Mouse (Mus musculus): ENCODE measurements around the gene Sh3rf1. TPM values are rescaled to one million over a fixed set of nuclear protein-coding genes. Genes with fewer than 3 reads are reported as not detected.

The Sh3rf1 gene
- polyA plus RNA-seq, 1 experiment from 2014 or later, result 24.0 TPM

DNA sequence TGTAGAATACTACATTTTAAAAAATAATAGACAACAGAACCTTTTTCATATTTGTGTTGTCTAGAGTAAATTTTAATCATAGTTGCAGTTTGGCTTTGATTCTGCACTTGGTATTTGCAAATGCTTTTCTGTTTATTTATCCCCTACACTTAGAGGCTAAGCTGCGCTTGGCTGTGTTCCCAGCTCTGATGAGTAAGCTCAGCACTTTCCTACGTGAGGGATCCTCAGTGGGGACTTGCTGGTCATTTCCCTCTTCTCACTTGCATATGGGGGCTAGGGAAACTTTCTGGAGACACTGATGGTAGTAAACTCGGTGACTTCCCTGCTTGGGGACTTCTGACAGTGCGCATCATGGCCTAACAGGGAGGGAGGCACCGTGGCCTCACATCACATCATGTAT, 41.7 kb downstream of the Sh3rf1 start:
- no peaks in the 10 kb centered on the region for H3K27me3 ChIP-seq (ENCODE audit: control insufficient read depth, insufficient read depth, low read length)
- H3K36me3 ChIP-seq (ENCODE audit: control insufficient read depth, insufficient read depth, low read length), result no peaks in the 10 kb centered on the region
- H3K9ac ChIP-seq (replicated peaks; ENCODE audit: low read depth, low read length), result no peak overlapping the region
- H3K9me3 ChIP-seq (ENCODE audit: control insufficient read depth, low read length), result no peaks in the 10 kb centered on the region
- H3K4me2 ChIP-seq (ENCODE audit: low read depth, low read length), result no peak overlapping the region
- 71% methylated on average over 5 of the region's 5 CpGs for WGBS
- ATAC-seq (ENCODE audit: low read depth), result no peak
- peaks cover 3% of the 10 kb centered on the region; the same call in 1 of the 2 replicates for H3K4me1 ChIP-seq (ENCODE audit: control insufficient read depth, insufficient read depth, low read length)
- H3K27ac ChIP-seq (ENCODE audit: low read depth, low read length), result no peak overlapping the region
- no peak overlapping the region for H3K4me3 ChIP-seq (ENCODE audit: low read depth, low read length)

DNA sequence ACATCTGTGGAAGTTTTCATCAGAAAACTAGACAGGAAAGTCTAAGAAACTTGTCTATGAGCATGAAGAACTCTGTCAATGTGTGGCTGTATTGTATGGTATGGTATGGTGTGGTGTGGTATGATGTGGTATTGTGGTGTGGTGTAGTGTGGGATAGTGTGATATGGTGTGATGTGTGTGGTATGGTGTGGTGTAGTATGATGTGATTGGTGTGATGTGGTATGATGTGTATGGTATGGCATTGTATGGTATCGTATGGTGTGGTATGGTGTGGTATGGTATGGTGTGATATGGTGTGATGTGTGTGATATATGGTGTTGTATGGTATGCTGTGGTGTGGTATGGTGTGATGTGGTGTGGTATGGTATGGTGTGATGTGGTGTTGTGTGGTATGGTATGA, 43.4 kb downstream of the Sh3rf1 start:
- Histone ChIP-seq H3K4me1 (ENCODE audit: control insufficient read depth, insufficient read depth, low read length) (peaks cover 3% of the 10 kb centered on the region; the same call in 1 of the 2 replicates), H3K4me2 (ENCODE audit: low read depth, low read length) (no peak overlapping the region), H3K36me3 (ENCODE audit: control insufficient read depth, insufficient read depth, low read length) (no peaks in the 10 kb centered on the region), H3K9me3 (ENCODE audit: control insufficient read depth, low read length) (no peaks in the 10 kb centered on the region), H3K27me3 (ENCODE audit: control insufficient read depth, insufficient read depth, low read length) (no peaks in the 10 kb centered on the region), H3K9ac (replicated peaks; ENCODE audit: low read depth, low read length) (no peak overlapping the region), H3K27ac (ENCODE audit: low read depth, low read length) (no peak overlapping the region), H3K4me3 (ENCODE audit: low read depth, low read length) (no peak overlapping the region)
- WGBS, result 96% methylated on average over 1 of the region's 1 CpGs
- ATAC-seq (ENCODE audit: low read depth), result no peak; the same call in 1 of the 2 replicates

DNA sequence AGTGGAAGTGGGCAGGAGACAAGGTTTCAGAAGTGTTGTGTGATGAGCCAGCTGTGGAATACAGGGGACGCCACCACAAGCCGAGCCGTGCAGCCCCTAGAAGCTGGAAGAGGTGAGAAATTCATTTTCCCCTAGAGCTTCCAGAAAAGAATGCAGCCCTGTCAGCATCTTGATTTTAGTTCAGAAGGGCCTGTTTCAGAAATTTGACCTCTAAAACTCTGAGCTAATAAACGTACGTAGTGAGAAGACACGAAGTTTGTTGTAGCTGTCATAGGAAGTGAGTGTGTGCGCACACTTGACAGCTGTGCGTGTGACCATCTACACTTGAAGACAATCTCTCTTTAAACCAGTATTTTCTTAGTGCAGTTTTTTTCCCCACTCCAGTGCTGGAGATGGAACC, 44.0 kb downstream of the Sh3rf1 start:
- no peak overlapping the region for H3K4me3 ChIP-seq (ENCODE audit: low read depth, low read length)
- peaks cover 3% of the 10 kb centered on the region; the same call in 1 of the 2 replicates for H3K4me1 ChIP-seq (ENCODE audit: control insufficient read depth, insufficient read depth, low read length)
- no peaks in the 10 kb centered on the region for H3K9me3 ChIP-seq (ENCODE audit: control insufficient read depth, low read length)
- ATAC-seq (ENCODE audit: low read depth), result no peak
- H3K4me2 ChIP-seq (ENCODE audit: low read depth, low read length), result no peak overlapping the region
- no peak overlapping the region for H3K27ac ChIP-seq (ENCODE audit: low read depth, low read length)
- no peaks in the 10 kb centered on the region for H3K27me3 ChIP-seq (ENCODE audit: control insufficient read depth, insufficient read depth, low read length)
- no peak overlapping the region for H3K9ac ChIP-seq (replicated peaks; ENCODE audit: low read depth, low read length)
- no peaks in the 10 kb centered on the region for H3K36me3 ChIP-seq (ENCODE audit: control insufficient read depth, insufficient read depth, low read length)
- 85% methylated on average over 8 of the region's 8 CpGs for WGBS

DNA sequence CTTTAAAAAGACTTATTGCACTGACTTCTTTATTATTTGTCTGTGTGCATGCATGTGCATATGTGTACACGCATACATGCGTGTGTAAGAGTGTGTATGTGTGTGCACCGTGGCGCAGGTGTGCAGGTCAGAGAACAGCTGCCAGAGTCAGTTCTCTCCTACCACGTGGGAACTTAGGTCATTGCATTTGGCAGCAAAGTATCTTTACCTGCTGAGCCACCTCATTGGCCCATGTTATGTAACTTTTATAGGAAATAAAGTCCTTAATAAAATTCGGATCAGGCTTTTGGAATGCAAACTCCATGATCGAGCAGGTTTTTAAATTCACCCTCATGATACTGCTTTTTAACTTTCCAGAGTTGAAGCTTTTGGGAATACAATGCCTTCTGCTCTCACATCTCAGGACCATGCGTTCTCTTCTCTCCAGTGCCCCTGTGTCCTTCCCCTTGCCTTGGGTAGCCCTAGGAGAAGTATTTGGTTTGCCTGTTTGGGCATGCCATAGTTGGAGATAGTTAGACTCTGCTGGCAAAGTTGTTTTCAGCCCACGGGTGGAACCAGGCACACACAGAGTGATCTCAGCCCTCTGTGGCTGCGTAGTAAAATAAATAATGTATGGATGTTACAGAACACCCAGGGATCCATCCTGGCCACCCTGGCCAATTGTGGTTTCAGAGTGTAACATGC, 44.7 kb downstream of the Sh3rf1 start:
- Histone ChIP-seq H3K4me1 (ENCODE audit: control insufficient read depth, insufficient read depth, low read length) (peaks cover 3% of the 10 kb centered on the region; the same call in 1 of the 2 replicates), H3K4me3 (ENCODE audit: low read depth, low read length) (no peak overlapping the region), H3K36me3 (ENCODE audit: control insufficient read depth, insufficient read depth, low read length) (no peaks in the 10 kb centered on the region), H3K27ac (ENCODE audit: low read depth, low read length) (no peak overlapping the region), H3K4me2 (ENCODE audit: low read depth, low read length) (no peak overlapping the region), H3K9ac (replicated peaks; ENCODE audit: low read depth, low read length) (no peak overlapping the region), H3K9me3 (ENCODE audit: control insufficient read depth, low read length) (no peaks in the 10 kb centered on the region), H3K27me3 (ENCODE audit: control insufficient read depth, insufficient read depth, low read length) (no peaks in the 10 kb centered on the region)
- ATAC-seq (ENCODE audit: low read depth), result no peak
- WGBS, result 91% methylated on average over 10 of the region's 10 CpGs

DNA sequence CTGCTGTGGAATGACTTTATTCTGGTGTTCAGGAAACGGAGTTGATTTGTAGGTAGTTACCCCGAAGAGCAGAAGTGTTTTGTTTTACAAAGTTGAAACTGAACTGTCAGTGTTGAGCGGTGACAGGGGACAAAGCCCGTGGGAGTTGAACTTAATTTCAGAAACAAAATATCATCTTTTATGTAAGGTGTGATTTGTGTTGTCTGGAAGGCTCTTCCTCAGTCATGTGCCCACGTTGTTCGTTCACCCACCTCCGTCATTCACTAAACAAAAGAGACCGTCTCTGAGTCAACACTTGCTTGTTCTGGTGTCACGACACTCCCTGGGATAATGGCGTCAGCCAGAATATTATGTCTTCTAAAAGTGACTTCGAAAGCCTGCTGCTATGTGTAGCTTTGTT, 46.3 kb downstream of the Sh3rf1 start:
- no peaks in the 10 kb centered on the region for H3K36me3 ChIP-seq (ENCODE audit: control insufficient read depth, insufficient read depth, low read length)
- H3K27ac ChIP-seq (ENCODE audit: low read depth, low read length), result no peak overlapping the region
- no peak overlapping the region for H3K4me3 ChIP-seq (ENCODE audit: low read depth, low read length)
- no peaks in the 10 kb centered on the region for H3K27me3 ChIP-seq (ENCODE audit: control insufficient read depth, insufficient read depth, low read length)
- H3K9ac ChIP-seq (replicated peaks; ENCODE audit: low read depth, low read length), result no peak overlapping the region
- H3K4me2 ChIP-seq (ENCODE audit: low read depth, low read length), result no peak overlapping the region
- peaks cover 14% of the 10 kb centered on the region for H3K4me1 ChIP-seq (ENCODE audit: control insufficient read depth, insufficient read depth, low read length)
- 57% methylated on average over 11 of the region's 11 CpGs for WGBS
- H3K9me3 ChIP-seq (ENCODE audit: control insufficient read depth, low read length), result no peaks in the 10 kb centered on the region
- no peak for ATAC-seq (ENCODE audit: low read depth)

DNA sequence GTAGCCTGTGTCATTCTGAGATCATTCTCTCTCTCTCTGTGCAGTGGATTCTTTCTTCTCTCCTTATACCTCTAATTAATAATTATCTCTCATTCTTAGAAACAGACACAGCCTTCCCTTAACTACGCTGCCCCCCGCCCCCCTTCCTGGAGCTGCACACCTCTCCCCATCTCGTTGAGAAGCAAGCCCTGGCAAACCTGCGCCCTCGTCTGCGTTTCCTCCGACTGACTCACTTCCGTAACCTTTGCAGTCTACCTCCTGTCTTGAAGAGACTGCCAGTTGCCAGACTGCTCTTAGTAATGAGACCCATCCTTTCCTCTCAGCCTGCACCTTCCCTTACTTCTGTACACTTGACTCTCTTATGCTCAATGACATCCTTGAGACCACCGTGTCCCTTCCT, 46.9 kb downstream of the Sh3rf1 start:
- no peak for ATAC-seq (ENCODE audit: low read depth)
- Histone ChIP-seq H3K4me1 (ENCODE audit: control insufficient read depth, insufficient read depth, low read length) (peaks cover 14% of the 10 kb centered on the region), H3K27ac (ENCODE audit: low read depth, low read length) (no peak overlapping the region), H3K9me3 (ENCODE audit: control insufficient read depth, low read length) (no peaks in the 10 kb centered on the region), H3K4me3 (ENCODE audit: low read depth, low read length) (no peak overlapping the region), H3K36me3 (ENCODE audit: control insufficient read depth, insufficient read depth, low read length) (no peaks in the 10 kb centered on the region), H3K9ac (replicated peaks; ENCODE audit: low read depth, low read length) (no peak overlapping the region), H3K4me2 (ENCODE audit: low read depth, low read length) (no peak overlapping the region), H3K27me3 (ENCODE audit: control insufficient read depth, insufficient read depth, low read length) (no peaks in the 10 kb centered on the region)
- WGBS, result 81% methylated on average over 9 of the region's 9 CpGs

DNA sequence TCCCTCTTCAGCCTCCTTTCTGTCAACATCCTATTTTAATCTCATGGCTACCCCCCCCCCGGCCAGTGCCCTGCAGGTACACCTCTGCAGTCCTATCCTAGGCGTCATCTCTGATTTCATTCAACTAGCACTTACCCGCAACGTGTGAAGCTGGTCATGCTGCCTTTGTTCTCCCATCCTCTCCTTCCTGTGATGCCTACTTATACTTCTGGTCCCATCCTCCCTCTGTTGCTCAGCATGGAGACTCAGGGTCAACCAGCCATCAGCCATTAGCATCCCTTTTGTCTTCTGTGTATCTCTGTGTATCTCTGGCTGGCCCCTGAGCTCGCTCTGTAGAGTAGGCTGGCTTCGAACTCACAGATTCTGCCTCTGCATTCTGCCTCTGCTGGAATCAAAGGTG, 47.3 kb downstream of the Sh3rf1 start:
- no peaks in the 10 kb centered on the region for H3K36me3 ChIP-seq (ENCODE audit: control insufficient read depth, insufficient read depth, low read length)
- WGBS, result 79% methylated on average over 2 of the region's 6 CpGs
- peaks cover 14% of the 10 kb centered on the region for H3K4me1 ChIP-seq (ENCODE audit: control insufficient read depth, insufficient read depth, low read length)
- no peak overlapping the region for H3K4me2 ChIP-seq (ENCODE audit: low read depth, low read length)
- no peak overlapping the region for H3K27ac ChIP-seq (ENCODE audit: low read depth, low read length)
- H3K9me3 ChIP-seq (ENCODE audit: control insufficient read depth, low read length), result no peaks in the 10 kb centered on the region
- no peaks in the 10 kb centered on the region for H3K27me3 ChIP-seq (ENCODE audit: control insufficient read depth, insufficient read depth, low read length)
- no peak overlapping the region for H3K9ac ChIP-seq (replicated peaks; ENCODE audit: low read depth, low read length)
- no peak overlapping the region for H3K4me3 ChIP-seq (ENCODE audit: low read depth, low read length)
- no peak for ATAC-seq (ENCODE audit: low read depth)

DNA sequence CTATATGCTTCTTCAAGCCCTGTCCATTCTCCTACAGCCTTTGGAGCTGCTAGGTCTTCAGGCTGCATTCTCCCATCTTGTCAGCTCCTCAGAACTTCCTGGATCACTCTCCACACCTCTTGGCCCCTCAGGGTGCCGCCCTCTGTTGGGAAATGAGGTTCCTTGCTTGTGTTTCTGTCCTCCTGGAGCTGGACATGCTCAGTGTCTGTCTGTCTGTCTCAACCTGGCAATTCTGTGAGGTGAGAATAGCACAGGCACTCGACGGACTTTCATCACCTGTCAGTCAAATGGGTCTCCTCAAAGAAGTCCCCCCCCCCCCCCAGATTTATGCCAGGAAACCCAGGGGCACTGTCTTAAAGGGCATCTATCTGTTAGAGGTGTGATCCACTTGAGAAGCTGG, 49.2 kb downstream of the Sh3rf1 start:
- ATAC-seq (ENCODE audit: low read depth), result no peak
- no peaks in the 10 kb centered on the region for H3K9me3 ChIP-seq (ENCODE audit: control insufficient read depth, low read length)
- no peaks in the 10 kb centered on the region for H3K27me3 ChIP-seq (ENCODE audit: control insufficient read depth, insufficient read depth, low read length)
- no peak overlapping the region for H3K9ac ChIP-seq (replicated peaks; ENCODE audit: low read depth, low read length)
- no peak overlapping the region for H3K4me2 ChIP-seq (ENCODE audit: low read depth, low read length)
- no peak overlapping the region for H3K4me3 ChIP-seq (ENCODE audit: low read depth, low read length)
- no peak overlapping the region for H3K27ac ChIP-seq (ENCODE audit: low read depth, low read length)
- 81% methylated on average over 3 of the region's 3 CpGs for WGBS
- H3K36me3 ChIP-seq (ENCODE audit: control insufficient read depth, insufficient read depth, low read length), result no peaks in the 10 kb centered on the region
- H3K4me1 ChIP-seq (ENCODE audit: control insufficient read depth, insufficient read depth, low read length), result peaks cover 14% of the 10 kb centered on the region

DNA sequence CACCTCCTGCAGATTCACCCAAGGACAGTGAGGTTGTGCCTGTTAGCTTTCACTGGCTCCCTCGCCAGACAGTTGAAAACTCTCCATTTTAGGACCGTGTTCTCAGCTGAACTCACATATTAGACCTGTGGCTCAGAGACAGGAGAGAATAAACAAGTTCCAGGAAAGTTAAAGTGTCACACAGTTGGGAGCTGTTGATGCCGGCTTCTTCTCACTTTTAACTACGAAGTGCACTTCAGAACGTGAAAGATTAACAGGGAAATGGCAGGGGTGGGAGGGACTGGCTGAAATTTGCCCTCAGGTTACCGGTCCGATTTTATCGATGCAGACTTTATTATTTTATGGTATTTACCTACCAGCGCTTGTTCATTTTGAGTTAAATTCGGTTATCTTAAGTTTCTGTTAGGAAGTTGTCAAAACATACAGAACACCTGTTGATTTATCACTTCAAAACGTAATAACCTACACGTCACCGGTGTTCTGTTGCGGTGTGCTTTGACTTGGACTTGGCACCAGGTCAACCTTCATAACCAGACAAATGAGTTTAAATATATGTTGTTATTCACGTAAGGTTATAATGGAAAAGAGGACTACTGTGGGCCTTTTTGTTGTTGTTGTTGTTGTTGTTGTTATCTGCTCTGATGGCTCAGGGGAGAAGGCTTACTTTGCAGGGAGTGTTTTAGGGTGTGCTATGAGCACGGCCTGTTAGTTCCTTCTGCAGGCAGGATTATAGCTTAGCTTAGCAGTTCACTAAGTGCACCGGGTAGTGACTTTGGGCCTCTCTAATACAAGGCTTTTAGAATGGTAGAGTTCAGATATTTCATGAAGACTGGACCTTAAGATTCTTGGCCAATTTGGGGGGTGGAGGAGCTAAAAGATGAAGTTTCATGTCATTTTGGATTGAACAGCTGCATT, 49.9 kb downstream of the Sh3rf1 start:
- no peak overlapping the region for H3K4me2 ChIP-seq (ENCODE audit: low read depth, low read length)
- no peaks in the 10 kb centered on the region for H3K36me3 ChIP-seq (ENCODE audit: control insufficient read depth, insufficient read depth, low read length)
- peaks cover 14% of the 10 kb centered on the region for H3K4me1 ChIP-seq (ENCODE audit: control insufficient read depth, insufficient read depth, low read length)
- ATAC-seq (ENCODE audit: low read depth), result no peak
- no peak overlapping the region for H3K4me3 ChIP-seq (ENCODE audit: low read depth, low read length)
- WGBS, result 79% methylated on average over 17 of the region's 17 CpGs
- no peak overlapping the region for H3K27ac ChIP-seq (ENCODE audit: low read depth, low read length)
- no peaks in the 10 kb centered on the region for H3K27me3 ChIP-seq (ENCODE audit: control insufficient read depth, insufficient read depth, low read length)
- H3K9me3 ChIP-seq (ENCODE audit: control insufficient read depth, low read length), result no peaks in the 10 kb centered on the region
- no peak overlapping the region for H3K9ac ChIP-seq (replicated peaks; ENCODE audit: low read depth, low read length)
